Mouse (Mus musculus) ES-Bruce4 (cell line): ENCODE data around the gene Endou.

Source experiments
- CTCF ChIP-seq: IDR thresholded peaks from one replicate; pipeline ENCODE4 v1.8.1; 2011; ENCODE audit warnings: low read depth, low read length
- EP300 ChIP-seq: IDR thresholded peaks from 2 replicates; pipeline ENCODE4 v1.6.1; 2011; ENCODE audit warnings: low read depth, low read length; ENCODE audit not compliant: insufficient read depth
- POLR2A ChIP-seq: IDR thresholded peaks from one replicate; pipeline ENCODE4 v1.8.1; 2011; ENCODE audit warnings: low read length; ENCODE audit not compliant: insufficient read depth

- TF ChIP-seq POLR2A (no peak), CTCF (peak; percentile 72), EP300 (no peak)
These were observed 67.3 kb downstream of the Endou start for GRCm38 (mm10) chr15:97663750-97664406.
